8 mouse cellular contexts compared by ENCODE assay signal in genomic region chr17:46545813-46546564, GRCm38 (mm10). TPM values are rescaled to one million over a fixed set of nuclear protein-coding genes. Genes with fewer than 3 reads are reported as not detected.
DNase-seq lines count a peak whose midpoint lies in the region; ATAC-seq lines count a peak whose summit lies in the region.

Gene Cul9, minus strand, starts transcription at chr17:46546388.

- ATAC-seq in common myeloid progenitor, adult 5-6 weeks (replicated peaks; ENCODE audit: low read depth, poor library complexity, severe bottlenecking) = peak; percentile 87
- peak; percentile 94 for ATAC-seq in hindbrain, embryonic 16.5 days

- 2% methylated on average over 37 of the region's 49 CpGs for WGBS in hindbrain, embryonic 16.5 days

- no peaks in the 10 kb centered on the region for H3K27me3 ChIP-seq in hindbrain, embryonic 16.5 days (replicated peaks; ENCODE audit: control insufficient read depth, insufficient read depth, low read length)

- peak within 1 kb of the TSS; percentile 75 for H3K27ac ChIP-seq in hindbrain, embryonic 16.5 days (ENCODE audit: low read depth, low read length)

- H3K9me3 ChIP-seq in hindbrain, embryonic 16.5 days (ENCODE audit: control insufficient read depth, low read length) = no peaks in the 10 kb centered on the region

- H3K4me2 ChIP-seq in hindbrain, embryonic 16.5 days (ENCODE audit: low read length) = peak within 1 kb of the TSS; percentile 79

- H3K4me3 ChIP-seq in hindbrain, embryonic 16.5 days (ENCODE audit: low read length) = peak within 1 kb of the TSS; percentile 87

- peaks cover 12% of the 10 kb centered on the region for H3K4me1 ChIP-seq in hindbrain, embryonic 16.5 days (ENCODE audit: control insufficient read depth, insufficient read depth, low read depth, low read length)

- H3K9ac ChIP-seq in hindbrain, embryonic 16.5 days (ENCODE audit: low read depth, low read length) = peak within 1 kb of the TSS; percentile 93

- DNase-seq in adrenal gland, adult (ENCODE audit: inconsistent age in 2 of 2, low spot score in 1 of 2) = peak; percentile 91 to 95
- peak; percentile 76 for DNase-seq in gastrocnemius, postnatal 10 days
- peak; percentile 86 for DNase-seq in left cerebral cortex, adult 11 months (ENCODE audit: low spot score)
- peak; percentile 77 for DNase-seq in lung, postnatal 36 days
- DNase-seq in retina, embryonic 14.5 days (ENCODE audit: low spot score) = peak; percentile 77
- peak; percentile 64 for DNase-seq in urinary bladder, postnatal 25 days (ENCODE audit: low spot score)

- peaks cover 30% of the 10 kb centered on the region for H3K36me3 ChIP-seq in hindbrain, embryonic 16.5 days (ENCODE audit: control insufficient read depth, insufficient read depth, low read length)

RNA-seq across cellular contexts. Expression of gene Cul9, which starts in this region (rescaled TPM):
- total RNA-seq in common myeloid progenitor, adult 5-6 weeks (2017) = 17.3 and 21.2 TPM in 2 replicates
- total RNA-seq in gastrocnemius, postnatal 10 days (2021) = 10 to 100 TPM; 11.3 to 11.5 TPM
- 19.7 and 25.1 TPM in 2 replicates for polyA plus RNA-seq in hindbrain, embryonic 16.5 days (2015; fragmentation: Nextera tagmentation; extraction: Ambion mirVana)

Comparison
In these comparisons a context has a peak if more than half of its experiments do, and no peak if none do; other contexts are left out.
1. Peak in every context shown above with its lines: DNase-seq, ATAC-seq, H3K4me3 ChIP-seq and H3K27ac ChIP-seq.